Mouse (Mus musculus) heart, postnatal 36 days (tissue): ENCODE measurements around the gene Adamts15. TPM values are rescaled to one million over a fixed set of nuclear protein-coding genes. Genes with fewer than 3 reads are reported as not detected.

Experiments used
- DNase-seq, 2 experiments: peaks; one replicate each; pipeline ENCODE4 v3.0.0; 2021 to 2022
- intact Hi-C: fragments of 180-260 bp; cut with DNase I; formaldehyde crosslinking; loops from one replicate; pipeline ENCODE4 v1.15.1; 2025
- total RNA-seq, 2 experiments: library from RNA; stranded (reverse); gene quantifications; 2 replicates each; pipeline ENCODE4 v1.2.3; 2021

Adamts15 gene
- total RNA-seq, 2 experiments from 2014 or later: 5.5 to 7.0 TPM

DNA sequence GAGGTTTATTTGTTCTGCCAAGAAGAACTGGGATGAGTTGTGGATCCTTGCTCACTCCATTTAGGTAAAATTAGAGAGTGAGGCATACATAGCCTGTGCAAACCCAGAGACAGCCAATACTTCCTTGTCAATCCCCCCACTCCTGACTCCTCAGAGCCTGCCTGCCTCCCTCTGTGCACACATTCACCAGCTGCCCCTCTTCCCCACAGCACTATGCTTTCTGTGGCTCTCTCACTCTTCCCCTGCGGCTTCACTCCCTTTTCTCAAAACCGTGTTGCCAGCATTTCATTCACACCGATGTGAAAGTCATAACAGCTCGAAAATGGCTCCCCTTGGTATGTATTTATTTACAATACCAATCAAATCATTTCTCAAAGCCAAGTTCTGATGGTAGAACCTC is 10.1 kb upstream of the Adamts15 start:
- intact Hi-C loops: no loop called here
- DNase-seq: no peak

DNA sequence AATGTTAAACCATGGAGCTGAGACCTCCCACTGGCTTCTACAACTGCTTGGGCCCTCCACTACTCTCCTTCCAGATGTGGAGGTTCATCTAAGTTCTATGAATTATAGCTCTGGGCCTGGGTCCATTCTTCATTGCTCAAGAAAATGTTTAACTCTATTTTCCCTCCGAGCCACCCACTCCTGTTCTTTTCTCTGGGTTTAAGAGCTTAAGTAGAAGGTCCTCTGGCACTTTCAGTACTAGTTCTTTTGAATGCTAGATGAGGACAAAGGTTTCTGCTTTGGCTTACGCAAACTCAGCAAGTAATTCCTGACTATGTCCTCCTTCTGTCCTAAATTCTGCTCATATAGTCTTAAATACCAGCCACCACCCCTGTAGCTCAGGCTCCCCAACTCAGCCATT is 6.5 kb upstream of the Adamts15 start:
- intact Hi-C loops: no loop called here

DNA sequence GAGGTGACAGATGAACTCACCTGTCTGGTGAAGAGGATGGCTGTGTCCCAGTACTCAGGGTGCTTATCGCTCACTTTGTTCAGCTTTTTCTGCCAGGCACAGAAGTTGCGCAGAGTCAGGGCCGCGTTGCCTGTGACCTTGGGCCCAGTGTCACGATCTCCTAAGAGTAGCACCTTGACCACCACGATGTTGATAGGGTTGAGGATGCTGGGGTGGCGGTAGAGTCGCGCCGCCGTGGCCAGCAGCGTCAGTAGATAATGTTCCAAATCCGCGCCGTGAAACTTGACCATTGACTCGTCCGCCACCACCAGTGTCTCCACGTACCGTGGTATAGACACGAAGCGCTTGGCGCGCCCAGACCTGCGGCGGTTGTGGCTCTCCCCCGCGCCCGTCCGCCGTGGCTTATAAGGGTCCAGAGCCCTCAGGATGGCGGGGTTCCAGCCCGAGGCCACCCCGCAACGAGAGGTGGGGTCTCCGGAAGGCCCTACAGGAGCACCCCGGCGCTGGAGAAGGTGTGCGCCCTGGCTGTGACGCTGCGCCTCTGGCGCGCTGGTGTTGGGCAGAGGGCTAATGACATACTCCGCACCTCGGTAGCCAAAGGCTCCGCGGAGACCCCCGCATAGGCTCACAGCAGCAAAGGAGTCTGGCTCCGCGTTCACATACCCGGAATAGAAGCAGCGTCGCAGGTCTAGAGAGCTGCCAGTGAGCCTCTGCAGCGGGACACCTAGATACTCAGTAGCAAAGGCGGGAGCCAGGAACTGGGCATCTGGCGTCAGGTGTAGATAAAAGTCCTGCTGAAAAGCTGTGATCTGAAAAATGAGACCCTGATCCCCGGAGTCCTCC is 770 bp downstream of the Adamts15 start:
- peak in 1 of 2 experiments; percentile 28 for DNase-seq

More for the DNA sequence above, 6.5 kb upstream of the Adamts15 start:
- no peak for DNase-seq

DNA sequence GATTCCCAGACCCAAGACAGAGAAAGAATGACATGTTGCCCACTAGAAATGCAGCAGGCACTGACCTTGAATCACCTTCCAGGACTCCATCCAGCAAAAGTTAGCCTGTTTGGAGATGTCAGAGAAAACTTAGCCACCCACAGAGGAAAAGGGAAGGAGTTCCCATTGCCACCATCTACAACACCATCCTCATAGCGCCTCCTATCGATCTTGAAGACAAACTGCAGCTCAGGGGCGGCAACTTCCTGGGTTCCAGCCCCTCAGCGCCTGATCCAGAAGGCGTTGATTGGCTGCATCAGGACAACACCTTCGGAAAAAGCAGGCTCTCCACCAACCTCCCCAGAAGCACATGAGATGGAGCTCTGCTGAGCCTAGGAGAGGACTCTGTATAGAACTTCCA is 1.5 kb downstream of the Adamts15 start:
- DNase-seq: peak; percentile 58 to 59
- intact Hi-C loops: loop anchor here (2.0 to 5.0 kb wide), 2 partner anchors 76 to 358 kb away; no protein-coding TSS in a partner anchor

More for the DNA sequence above, 770 bp downstream of the Adamts15 start:
- intact Hi-C loops: loop anchor here (2.0 to 5.0 kb wide), 2 partner anchors 77 to 359 kb away; no protein-coding TSS in a partner anchor

DNA sequence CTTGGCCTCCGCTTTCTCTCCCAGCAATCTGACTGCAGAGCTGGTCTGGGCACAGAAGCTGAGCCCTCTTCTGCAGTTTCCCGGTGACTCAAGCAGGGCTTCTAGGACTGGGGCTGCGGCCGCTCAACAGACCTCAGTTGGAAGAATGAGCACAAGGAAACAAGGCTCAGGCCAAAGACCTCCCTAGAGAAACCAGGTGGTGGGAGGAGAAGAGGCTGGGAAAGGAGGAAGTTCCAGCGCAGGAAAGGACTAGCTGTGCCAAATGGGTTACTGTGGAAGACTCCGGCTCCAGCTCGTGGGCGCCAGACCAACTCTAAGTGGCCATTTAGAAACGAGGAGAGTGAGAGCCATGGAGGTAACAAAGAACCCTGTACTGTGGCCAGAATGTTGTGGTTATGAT is 2.6 kb downstream of the Adamts15 start:
- peak; percentile 47 to 53 for DNase-seq
- intact Hi-C loops: loop anchor here (2.0 to 5.0 kb wide), 2 partner anchors 75 to 357 kb away; no protein-coding TSS in a partner anchor

DNA sequence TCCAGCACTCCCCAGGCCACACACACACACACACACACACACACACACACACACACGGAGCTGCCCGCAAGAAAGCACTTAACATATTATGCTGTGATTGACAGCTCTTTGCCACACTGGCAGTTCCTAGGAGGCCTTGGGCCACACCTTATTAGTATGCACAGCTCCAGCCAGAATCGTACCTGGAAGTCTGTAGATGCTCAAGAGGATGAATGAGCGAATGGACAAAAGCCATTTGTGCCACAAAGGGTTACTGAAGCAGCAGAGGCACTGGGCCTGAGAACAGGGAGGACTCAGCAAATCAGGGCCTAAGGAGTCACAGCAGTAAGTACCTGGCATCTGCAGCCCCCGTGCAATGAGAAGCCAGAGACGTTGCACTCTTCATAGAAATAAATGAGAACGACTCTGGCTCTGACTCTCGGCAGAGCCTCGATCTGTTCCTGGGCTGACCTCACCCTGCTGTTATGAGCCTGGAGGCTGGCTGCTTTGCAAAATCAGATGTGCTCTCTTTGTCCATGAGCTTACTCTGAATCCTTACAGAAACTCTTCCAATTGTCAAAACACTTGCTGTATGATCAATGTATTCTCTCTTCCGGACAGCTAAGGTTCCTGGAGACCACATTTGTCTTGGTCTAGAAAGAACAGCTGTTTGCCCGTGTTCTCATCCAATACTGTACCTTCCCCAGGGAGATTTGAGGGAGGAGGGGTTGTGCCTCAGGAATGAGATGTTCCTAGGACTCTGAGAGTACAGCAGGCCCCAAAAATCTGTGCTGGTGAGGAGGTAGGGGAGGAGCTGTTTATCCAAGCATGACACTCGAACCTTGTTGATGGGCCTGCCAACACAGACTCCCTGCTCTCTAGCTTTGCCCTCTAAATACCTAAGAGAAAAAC is 3.5 kb downstream of the Adamts15 start:
- no peak for DNase-seq
- intact Hi-C loops: no loop called here

DNA sequence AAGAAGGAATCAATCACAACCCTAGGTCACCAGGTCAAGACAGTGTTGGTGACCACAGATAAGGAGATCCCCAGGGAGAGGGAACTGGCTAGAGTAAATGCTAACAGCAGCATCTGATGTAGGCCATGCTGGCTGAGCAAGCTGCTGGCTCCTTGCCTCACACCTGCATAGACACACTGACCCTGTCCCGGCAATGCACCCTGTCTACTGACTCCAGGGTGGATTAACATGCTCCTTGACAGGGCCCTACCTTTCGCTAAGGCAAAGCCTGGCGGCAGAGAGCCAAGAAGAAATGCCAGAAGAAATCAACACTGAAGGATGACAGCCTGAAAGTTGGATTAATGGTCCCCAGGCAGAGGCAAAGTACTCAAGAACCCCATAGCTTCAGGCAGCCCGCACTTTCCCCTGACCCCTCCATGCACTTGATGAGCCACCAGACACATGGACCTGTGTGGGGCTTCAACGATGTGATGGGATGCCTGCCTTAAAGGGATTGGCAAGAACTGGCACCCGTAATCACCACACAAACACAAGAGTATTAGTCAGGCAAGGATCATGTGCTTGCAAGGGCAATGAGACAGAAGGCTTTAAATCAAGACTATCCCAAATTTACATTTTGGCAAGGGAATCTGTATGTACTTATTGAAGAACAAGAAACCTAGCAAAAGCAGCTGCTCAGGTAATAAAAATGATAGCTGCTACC is 5.8 kb downstream of the Adamts15 start:
- no peak for DNase-seq
- intact Hi-C loops: no loop called here

DNA sequence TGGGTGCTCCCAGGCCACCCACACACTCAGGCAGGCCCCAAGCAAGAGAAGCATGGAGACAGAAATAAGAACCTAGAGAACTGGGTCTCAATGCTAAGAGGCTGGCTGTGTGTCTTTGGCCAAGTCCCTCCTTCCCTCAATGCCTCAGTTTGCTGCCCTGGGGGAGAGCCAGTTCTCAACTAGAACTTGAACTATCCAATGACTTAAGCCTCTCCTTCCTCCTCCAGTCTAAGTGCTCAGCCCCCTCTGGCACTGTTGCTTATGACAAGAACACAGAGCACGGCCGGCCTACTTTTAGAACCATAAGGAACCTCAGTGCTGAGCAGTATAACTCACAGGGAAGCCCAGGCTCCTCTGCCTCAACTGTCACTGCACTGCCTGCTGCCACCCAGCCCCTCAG is 8.0 kb downstream of the Adamts15 start:
- intact Hi-C loops: no loop called here
- no peak for DNase-seq

DNA sequence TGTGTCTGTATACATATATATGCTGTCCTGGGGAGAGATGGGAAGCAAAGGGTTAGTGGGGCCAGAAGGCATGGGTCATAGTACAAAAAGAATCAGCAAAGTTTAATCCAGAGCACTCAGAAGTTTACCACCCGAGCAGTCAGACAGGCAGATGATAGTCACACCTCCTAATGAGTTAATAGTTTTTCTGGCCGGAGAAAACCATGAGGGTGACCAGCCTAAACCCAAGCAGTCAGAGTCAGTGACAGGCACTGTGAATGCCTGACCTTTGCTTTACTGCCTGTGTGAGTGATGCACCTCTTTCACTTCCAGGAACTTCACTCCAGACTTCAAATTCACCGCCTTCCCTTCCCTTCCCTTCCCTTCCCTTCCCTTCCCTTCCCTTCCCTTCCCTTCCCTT is 8.8 kb downstream of the Adamts15 start:
- intact Hi-C loops: no loop called here
- no peak for DNase-seq

DNA sequence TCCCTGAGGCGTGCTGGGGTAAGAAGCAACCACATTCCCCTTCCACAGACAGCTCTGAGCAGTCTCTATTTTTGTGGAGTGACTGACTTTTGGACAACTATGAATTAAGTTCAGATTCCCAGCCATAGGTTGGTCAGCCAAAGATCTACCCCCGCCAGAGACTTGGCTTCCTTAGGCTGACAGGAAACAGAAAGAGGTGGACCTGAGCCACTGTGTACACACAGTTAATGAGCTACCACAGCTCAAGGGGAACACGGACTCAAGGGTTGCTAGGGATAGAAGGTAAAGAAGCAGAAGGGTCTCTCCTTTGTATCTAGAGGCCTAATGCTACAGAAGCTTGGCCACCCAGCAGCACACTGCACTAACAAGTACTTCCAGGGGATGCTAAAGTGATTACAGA is 10.1 kb downstream of the Adamts15 start:
- DNase-seq: no peak
- intact Hi-C loops: no loop called here

DNA sequence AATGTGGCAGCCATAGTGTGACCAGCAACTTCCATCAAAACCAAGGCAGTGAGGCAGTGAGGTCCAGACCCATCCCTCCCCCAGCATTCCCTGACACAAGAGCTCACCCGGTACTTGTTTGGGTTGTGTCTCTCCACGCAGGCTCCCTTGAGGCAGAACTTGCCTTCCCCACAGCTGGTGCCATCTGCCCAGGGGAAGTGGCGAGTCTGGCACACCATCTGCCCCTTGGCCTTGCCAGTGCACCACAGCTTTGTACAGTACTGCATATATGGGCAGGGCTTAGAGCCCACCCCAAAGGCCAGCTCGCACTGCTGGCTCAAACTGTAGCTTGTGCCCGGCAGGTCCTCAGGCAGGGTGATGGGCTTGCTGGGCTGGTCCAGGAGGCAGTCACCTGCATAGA is 11.8 kb downstream of the Adamts15 start:
- no peak for DNase-seq
- intact Hi-C loops: no loop called here

DNA sequence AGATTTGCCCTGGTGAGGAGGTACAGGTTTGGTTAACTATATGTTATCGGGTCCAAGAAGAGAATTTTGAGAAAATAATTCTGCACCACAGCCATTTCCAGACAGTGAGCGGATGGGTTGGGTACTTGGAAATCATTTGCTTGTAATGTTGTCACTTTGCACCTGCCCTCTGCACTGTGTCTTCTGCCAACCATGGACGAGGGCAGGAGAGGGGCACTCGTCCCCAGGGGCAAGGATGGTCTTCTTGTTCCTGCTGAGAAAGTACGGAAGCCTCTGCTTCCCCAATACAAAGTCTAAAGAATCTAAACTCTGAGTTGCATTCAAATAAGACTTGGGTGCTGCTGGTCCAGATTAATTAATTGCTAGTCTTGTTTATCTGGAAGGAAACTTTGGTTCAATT is 13.3 kb downstream of the Adamts15 start:
- no peak for DNase-seq
- intact Hi-C loops: no loop called here

DNA sequence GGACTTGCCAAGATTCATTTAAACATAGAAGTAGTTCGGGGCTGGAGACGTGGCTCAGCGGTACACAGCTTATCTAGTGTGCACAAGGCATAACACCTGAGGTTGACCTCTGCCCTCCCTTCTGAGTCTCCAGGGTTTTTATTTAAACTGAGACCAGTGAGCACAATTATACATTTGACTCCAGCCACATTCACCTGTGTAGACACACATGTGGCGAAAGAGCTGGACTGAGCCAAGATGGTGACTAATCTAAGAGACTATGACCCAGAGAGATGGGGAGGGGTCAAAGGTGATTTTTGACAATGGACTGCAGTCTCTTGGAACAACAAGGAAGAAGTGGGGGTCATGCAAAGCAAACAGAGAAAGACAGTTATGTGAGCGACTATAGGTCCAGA is 14.0 kb downstream of the Adamts15 start:
- DNase-seq: no peak
- intact Hi-C loops: no loop called here

DNA sequence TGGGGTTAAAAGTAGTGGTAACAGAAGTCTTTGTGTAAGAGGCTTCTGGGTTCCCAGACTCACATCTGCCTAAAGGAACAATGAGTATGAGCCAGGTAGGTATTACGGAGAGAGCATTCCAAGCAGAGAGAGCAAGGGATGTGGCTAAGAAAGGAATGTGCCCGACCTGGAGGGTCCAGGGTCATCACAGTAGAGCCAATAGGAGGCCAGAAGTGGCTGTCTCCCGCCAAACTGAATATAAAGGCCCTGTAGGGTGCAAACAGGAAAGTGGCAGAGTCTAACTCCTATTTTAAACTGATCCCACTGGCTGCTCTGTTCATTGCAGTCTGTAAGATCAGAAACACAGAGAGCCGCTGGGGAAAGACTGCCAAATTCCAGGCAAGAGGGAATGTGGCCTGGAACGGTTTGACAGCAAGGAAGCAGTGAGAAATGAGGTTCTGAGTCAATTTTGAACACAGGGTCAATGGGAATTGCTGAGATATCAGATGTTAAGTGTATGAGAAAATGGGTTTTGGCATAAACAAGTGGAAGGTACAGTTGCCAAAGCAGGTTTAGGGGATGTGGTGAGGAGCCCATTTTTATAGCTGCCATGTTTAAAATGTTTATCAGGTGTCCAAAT is 14.5 kb downstream of the Adamts15 start:
- intact Hi-C loops: no loop called here
- no peak for DNase-seq

DNA sequence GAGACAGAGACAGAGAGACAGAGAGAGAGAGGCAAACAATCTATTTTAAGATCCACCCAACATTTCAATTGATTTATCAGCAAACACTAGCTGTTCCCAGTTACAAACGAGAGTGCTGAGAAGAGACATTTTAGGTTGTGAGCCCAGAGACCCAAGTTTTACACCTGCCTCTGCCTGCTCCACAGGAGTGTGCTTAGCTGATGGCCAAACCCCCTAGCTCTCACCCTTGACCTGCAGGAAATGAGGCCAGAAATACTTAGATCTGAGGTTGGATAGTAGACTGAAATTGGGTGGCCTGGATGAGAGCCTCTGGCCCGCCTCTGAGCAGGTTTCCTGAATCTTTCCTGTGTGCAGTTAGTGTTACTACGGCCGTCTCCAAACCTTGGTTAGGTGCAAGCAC is 15.8 kb downstream of the Adamts15 start:
- intact Hi-C loops: no loop called here
- DNase-seq: no peak

DNA sequence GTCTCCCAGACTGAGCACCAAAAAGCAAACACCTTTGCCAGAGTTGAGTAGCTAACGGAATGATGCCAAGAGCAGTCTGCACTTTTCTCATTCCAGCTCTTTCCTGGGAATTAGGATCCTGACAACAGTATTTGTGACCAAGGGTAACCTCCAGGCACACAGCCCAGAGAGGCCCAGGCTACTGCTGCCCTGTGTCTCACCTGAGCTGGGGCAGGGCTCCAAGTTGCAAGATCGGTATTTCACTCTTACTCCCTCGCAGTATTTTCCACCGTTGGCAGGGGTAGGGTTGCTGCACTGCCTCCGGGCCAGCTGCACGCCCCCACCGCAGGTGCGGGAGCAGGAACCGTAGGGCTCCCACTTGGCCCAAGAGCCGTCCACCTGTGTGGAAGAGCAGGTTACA is 16.4 kb downstream of the Adamts15 start:
- DNase-seq: no peak
- intact Hi-C loops: no loop called here

DNA sequence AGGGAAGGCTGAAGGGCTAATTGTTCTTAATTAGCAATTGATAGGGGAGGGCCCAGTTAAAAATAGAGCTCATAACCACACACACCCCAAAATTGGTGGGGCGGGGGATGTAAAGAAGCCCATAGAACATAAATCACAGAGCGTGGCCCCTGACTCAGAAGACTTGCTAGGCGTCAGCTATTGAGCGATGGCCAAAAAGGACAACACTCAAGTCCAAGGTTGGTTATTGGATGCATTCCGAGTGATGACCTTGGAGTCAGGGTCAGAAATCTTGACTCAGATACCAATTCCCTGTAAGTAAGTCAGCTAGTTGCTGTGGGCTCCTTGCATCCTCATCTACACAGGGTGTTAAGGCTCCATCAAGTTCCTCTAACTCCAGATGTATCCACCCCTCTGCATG is 19.0 kb downstream of the Adamts15 start:
- intact Hi-C loops: no loop called here
- DNase-seq: no peak

DNA sequence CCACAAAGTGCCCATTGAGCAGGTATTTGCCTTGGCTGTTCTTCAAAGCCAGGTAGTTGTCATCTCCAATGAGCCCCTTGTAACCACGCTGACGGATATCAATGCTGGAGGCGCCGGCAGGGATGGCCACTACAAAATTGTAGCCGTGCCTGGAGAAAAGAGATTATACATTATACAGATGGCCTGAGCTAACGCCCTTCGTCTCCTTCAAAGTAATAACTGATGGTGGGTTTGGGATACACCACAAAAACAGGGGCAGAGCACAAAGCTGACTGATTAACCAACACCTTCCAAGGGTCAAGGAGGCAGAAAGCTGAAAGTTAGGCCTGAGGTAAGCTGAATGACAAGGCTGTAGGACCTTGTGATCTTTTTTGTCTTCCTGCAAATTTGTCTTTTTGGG is 19.6 kb downstream of the Adamts15 start:
- no peak for DNase-seq
- intact Hi-C loops: no loop called here

DNA sequence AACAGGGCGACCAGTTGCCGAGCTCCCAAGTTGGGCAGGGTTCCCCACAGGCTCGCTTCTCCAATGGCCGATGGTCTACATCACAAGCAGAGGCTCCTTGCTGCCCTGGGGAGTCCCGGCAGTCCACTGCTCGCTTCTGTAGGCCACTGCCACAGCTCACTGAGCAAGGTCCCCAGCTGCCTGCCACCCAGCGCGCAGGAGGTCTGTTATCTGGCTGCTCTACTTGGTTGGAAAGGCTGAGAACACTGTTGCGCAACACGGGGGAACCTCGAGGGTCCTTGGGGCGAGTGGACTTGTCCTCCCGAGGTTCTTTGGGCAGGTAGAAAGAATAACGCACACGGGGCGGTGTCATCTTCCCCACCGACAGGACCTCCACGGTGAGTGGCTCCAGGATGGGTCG is 20.1 kb downstream of the Adamts15 start:
- intact Hi-C loops: no loop called here
- DNase-seq: no peak

DNA sequence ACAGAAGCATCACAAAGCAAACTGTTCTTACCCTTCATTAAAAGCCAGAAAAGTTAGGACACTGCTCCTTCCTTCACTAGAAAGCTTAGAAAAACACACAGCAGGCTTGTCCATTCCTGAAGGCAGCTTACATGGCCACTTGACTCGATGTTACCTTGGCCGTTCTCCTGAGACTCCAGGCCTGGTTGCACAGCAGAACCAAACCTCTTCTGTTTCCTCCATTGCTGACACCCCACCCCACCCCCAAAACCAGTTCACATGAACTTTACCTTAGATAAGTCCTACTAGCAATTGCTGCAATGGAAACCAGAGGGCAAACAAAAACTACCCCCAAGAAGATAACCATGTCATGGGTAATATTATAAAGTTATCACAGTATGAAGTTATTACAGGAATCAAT is 25.1 kb downstream of the Adamts15 start:
- intact Hi-C loops: loop anchor here (5.0 kb wide), 1 partner anchor 50 kb away; no protein-coding TSS in a partner anchor

More for the DNA sequence above, 25.1 kb downstream of the Adamts15 start:
- DNase-seq: no peak
